Mouse (Mus musculus) embryonic facial prominence, embryonic 10.5 days (tissue): ENCODE measurements at regions not wholly inside any gene's neighbourhood (a gene's known extent, or its start where the extent isn't known, plus 50 kb on each side); places are given as distances from the start of the nearest gene placed in this dataset.

Experiments
- DNase-seq: peaks from one replicate; pipeline ENCODE4 v3.0.0-alpha.2; 2017; ENCODE audit warnings: low spot score
- H3K27ac ChIP-seq: fragments of 300-500 bp; sonication (generic); replicated peaks from 2 replicates; pipeline ENCODE4 v1.5.1; 2016; ENCODE audit warnings: mild to moderate bottlenecking
- H3K27me3 ChIP-seq: fragments of 300-500 bp; sonication (generic); replicated peaks from 2 replicates; pipeline ENCODE4 v1.6.1; 2016; ENCODE audit warnings: low read depth, mild to moderate bottlenecking; ENCODE audit not compliant: poor library complexity, severe bottlenecking
- H3K36me3 ChIP-seq: fragments of 300-500 bp; sonication (generic); replicated peaks from 2 replicates; pipeline ENCODE4 v1.6.1; 2016; ENCODE audit warnings: mild to moderate bottlenecking, moderate library complexity
- H3K4me1 ChIP-seq: fragments of 300-500 bp; sonication (generic); 2 replicates; pipeline ENCODE4 v1.6.1; 2016
- H3K4me3 ChIP-seq: fragments of 300-500 bp; sonication (generic); 2 replicates; pipeline ENCODE4 v1.5.1; 2016; ENCODE audit warnings: mild to moderate bottlenecking, moderate library complexity
- H3K9me3 ChIP-seq: fragments of 300-500 bp; sonication (generic); 2 replicates; pipeline ENCODE4 v1.6.1; 2016; ENCODE audit warnings: mild to moderate bottlenecking
- WGBS: fragments of 180-500 bp; shearing (Covaris S2); methylation state at CpG from one replicate; pipeline ENCODE4 v1.1.7; 2016; 5-methylcytosine and 5-hydroxymethylcytosine counted together

GRCm38 (mm10) chr6:141054026-141054425 is 195.0 kb upstream of the Pde3a start:
- H3K27me3 ChIP-seq, result no peaks in the 10 kb centered on the region
- H3K27ac ChIP-seq, result no peak overlapping the region
- H3K36me3 ChIP-seq, result no peaks in the 10 kb centered on the region
- H3K9me3 ChIP-seq, result 0 out of 2 replicates have a peak, but pooled peaks cover 5% of the 10 kb centered on the region
- WGBS, result 92% methylated on average over 7 of the region's 7 CpGs
- H3K4me3 ChIP-seq, result no peak overlapping the region
- DNase-seq, result no peak
- peaks cover 9% of the 10 kb centered on the region; the same call in 1 of the 2 replicates for H3K4me1 ChIP-seq

GRCm38 (mm10) chr6:141059250-141059916 is 189.7 kb upstream of the Pde3a start:
- Histone ChIP-seq H3K4me1 (no peaks in the 10 kb centered on the region), H3K27ac (no peak overlapping the region), H3K9me3 (peaks cover 5% of the 10 kb centered on the region; the same call in 1 of the 2 replicates), H3K36me3 (no peaks in the 10 kb centered on the region), H3K4me3 (no peak overlapping the region), H3K27me3 (no peaks in the 10 kb centered on the region)
- DNase-seq, result no peak
- WGBS, result 94% methylated on average over 11 of the region's 11 CpGs

GRCm38 (mm10) chr6:141065724-141066123 is 183.3 kb upstream of the Pde3a start:
- DNase-seq, result no peak
- Histone ChIP-seq H3K4me3 (no peak overlapping the region), H3K36me3 (no peaks in the 10 kb centered on the region), H3K9me3 (no peaks in the 10 kb centered on the region; the same call in 1 of the 2 replicates), H3K4me1 (0 out of 2 replicates have a peak, but pooled peaks cover 10% of the 10 kb centered on the region), H3K27ac (no peak overlapping the region), H3K27me3 (no peaks in the 10 kb centered on the region)
- WGBS, result 80% methylated on average over 4 of the region's 4 CpGs

GRCm38 (mm10) chr6:141068861-141069467 is 180.1 kb upstream of the Pde3a start:
- WGBS, result 66% methylated on average over 6 of the region's 6 CpGs
- Histone ChIP-seq H3K36me3 (no peaks in the 10 kb centered on the region), H3K27ac (no peak overlapping the region), H3K9me3 (no peaks in the 10 kb centered on the region; the same call in 1 of the 2 replicates), H3K4me1 (0 out of 2 replicates have a peak, but pooled peaks cover 10% of the 10 kb centered on the region), H3K27me3 (no peaks in the 10 kb centered on the region), H3K4me3 (no peak overlapping the region)
- no peak for DNase-seq

GRCm38 (mm10) chr6:141069896-141070295 is 179.2 kb upstream of the Pde3a start:
- H3K27ac ChIP-seq, result no peak overlapping the region
- no peaks in the 10 kb centered on the region for H3K36me3 ChIP-seq
- no peak for DNase-seq
- WGBS, result 89% methylated on average over 6 of the region's 6 CpGs
- H3K4me1 ChIP-seq, result 0 out of 2 replicates have a peak, but pooled peaks cover 10% of the 10 kb centered on the region
- no peaks in the 10 kb centered on the region for H3K27me3 ChIP-seq
- no peaks in the 10 kb centered on the region for H3K9me3 ChIP-seq
- no peak overlapping the region for H3K4me3 ChIP-seq

GRCm38 (mm10) chr6:141071507-141071906 is 177.6 kb upstream of the Pde3a start:
- no peaks in the 10 kb centered on the region for H3K27me3 ChIP-seq
- H3K4me3 ChIP-seq, result no peak overlapping the region
- H3K4me1 ChIP-seq, result 0 out of 2 replicates have a peak, but pooled peaks cover 10% of the 10 kb centered on the region
- no peaks in the 10 kb centered on the region for H3K36me3 ChIP-seq
- no peaks in the 10 kb centered on the region for H3K9me3 ChIP-seq
- no peak for DNase-seq
- no peak overlapping the region for H3K27ac ChIP-seq
- WGBS, result 90% methylated on average over 2 of the region's 2 CpGs

GRCm38 (mm10) chr6:141091076-141091780 is 157.8 kb upstream of the Pde3a start:
- H3K36me3 ChIP-seq, result no peaks in the 10 kb centered on the region
- no peaks in the 10 kb centered on the region for H3K4me1 ChIP-seq
- 66% methylated on average over 9 of the region's 9 CpGs for WGBS
- no peak overlapping the region for H3K4me3 ChIP-seq
- H3K9me3 ChIP-seq, result no peaks in the 10 kb centered on the region
- DNase-seq, result no peak
- no peaks in the 10 kb centered on the region for H3K27me3 ChIP-seq
- no peak overlapping the region for H3K27ac ChIP-seq

- Histone ChIP-seq H3K27me3 (no peaks in the 10 kb centered on the region), H3K27ac (no peak overlapping the region; the same call in 1 of the 2 replicates), H3K4me3 (no peak overlapping the region), H3K9me3 (no peaks in the 10 kb centered on the region), H3K36me3 (no peaks in the 10 kb centered on the region), H3K4me1 (no peaks in the 10 kb centered on the region)
- WGBS, result 92% methylated on average over 6 of the region's 6 CpGs
- no peak for DNase-seq
Measured at GRCm38 (mm10) chr6:141091781-141092140, 157.3 kb upstream of the Pde3a start.

- Histone ChIP-seq H3K27me3 (no peaks in the 10 kb centered on the region), H3K4me3 (no peak overlapping the region), H3K9me3 (no peaks in the 10 kb centered on the region), H3K4me1 (peaks cover 9% of the 10 kb centered on the region; the same call in 1 of the 2 replicates), H3K36me3 (no peaks in the 10 kb centered on the region), H3K27ac (peak overlapping the region; percentile 24; the same call in 1 of the 2 replicates)
- no peak for DNase-seq
- 62% methylated on average over 13 of the region's 13 CpGs for WGBS
Measured at GRCm38 (mm10) chr6:141097338-141098122, 151.5 kb upstream of the Pde3a start.

- Histone ChIP-seq H3K9me3 (no peaks in the 10 kb centered on the region), H3K36me3 (no peaks in the 10 kb centered on the region), H3K27ac (no peak overlapping the region), H3K4me1 (no peaks in the 10 kb centered on the region), H3K27me3 (no peaks in the 10 kb centered on the region), H3K4me3 (no peak overlapping the region)
- no peak for DNase-seq
- WGBS, result 54% methylated on average over 5 of the region's 5 CpGs
Measured at GRCm38 (mm10) chr6:141118287-141118686, 130.8 kb upstream of the Pde3a start.

- Histone ChIP-seq H3K36me3 (no peaks in the 10 kb centered on the region), H3K27ac (no peak overlapping the region), H3K4me1 (no peaks in the 10 kb centered on the region), H3K27me3 (no peaks in the 10 kb centered on the region), H3K4me3 (no peak overlapping the region), H3K9me3 (no peaks in the 10 kb centered on the region)
- WGBS, result 64% methylated on average over 10 of the region's 10 CpGs
- DNase-seq, result no peak
Measured at GRCm38 (mm10) chr6:141126614-141127396, 122.3 kb upstream of the Pde3a start.
